ENCODE assay signal across 7 mouse cellular contexts in genomic region chr2:77709206-77709794, GRCm38 (mm10).
A peak's percentile ranks its signal among the peaks of the same experiment; 100 is the strongest.
DNase-seq lines count a peak whose midpoint lies in the region; ATAC-seq lines count a peak whose summit lies in the region.

No protein-coding gene starts in this region.

- peak overlapping the region; percentile 6; the same call in 1 of the 2 replicates for H3K4me3 ChIP-seq in heart, embryonic 13.5 days

- H3K9ac ChIP-seq in heart, embryonic 13.5 days = no peak overlapping the region

- no peaks in the 10 kb centered on the region for H3K36me3 ChIP-seq in heart, embryonic 13.5 days

- ATAC-seq in heart, embryonic 13.5 days (ENCODE audit: extremely low read depth, insufficient number of reproducible peaks, low FRiP score, low TSS enrichment) = no peak
- peak; percentile 45; the same call in 1 of the 2 replicates for ATAC-seq in megakaryocyte, adult 5-6 weeks (ENCODE audit: poor library complexity, severe bottlenecking)
- ATAC-seq in activated CD4-positive, CD25-positive, alpha-beta regulatory T cell, adult 4 months = no peak

- peak; percentile 13 for DNase-seq in 3134 (ENCODE audit: extremely low read depth, insufficient read length, low spot score)
- DNase-seq in A20 (ENCODE audit: low read depth, low spot score) = peak; percentile 3
- peak; percentile 20 to 39 for DNase-seq in cerebellum, postnatal 36 days
- peak; percentile 37 for DNase-seq in kidney, postnatal 14 days

- H3K27ac ChIP-seq in heart, embryonic 13.5 days (replicated peaks) = no peak overlapping the region

- no peaks in the 10 kb centered on the region for H3K9me3 ChIP-seq in heart, embryonic 13.5 days

- peak overlapping the region; percentile 42 for H3K4me2 ChIP-seq in heart, embryonic 13.5 days

- 24% methylated on average over 7 of the region's 7 CpGs for WGBS in heart, embryonic 13.5 days

- 0 out of 2 replicates have a peak, but pooled peaks cover 4% of the 10 kb centered on the region for H3K27me3 ChIP-seq in heart, embryonic 13.5 days (replicated peaks)

- H3K4me1 ChIP-seq in heart, embryonic 13.5 days = no peaks in the 10 kb centered on the region
